Mouse (Mus musculus): ENCODE measurements at regions not wholly inside any gene's neighbourhood (a gene's known extent, or its start where the extent isn't known, plus 50 kb on each side); places are given as distances from the start of the nearest gene placed in this dataset.

- no peak for ATAC-seq (ENCODE audit: insufficient number of reproducible peaks, insufficient read depth, low FRiP score, low read depth)
- Histone ChIP-seq H3K27me3 (ENCODE audit: control insufficient read depth, insufficient read depth, low read length) (no peaks in the 10 kb centered on the region), H3K4me3 (ENCODE audit: control insufficient read depth in 1 of 2, insufficient read depth in 1 of 2, low read depth in 1 of 2, low read length in 2 of 2) (no peak overlapping the region), H3K4me2 (ENCODE audit: low read length) (no peak overlapping the region), H3K27ac (replicated peaks in 1 of 2; ENCODE audit: control insufficient read depth in 1 of 2, insufficient read depth in 1 of 2, low read depth in 2 of 2, low read length in 2 of 2) (no peak overlapping the region), H3K9ac (ENCODE audit: low read length) (no peak overlapping the region), H3K4me1 (ENCODE audit: control insufficient read depth in 2 of 2, insufficient read depth in 2 of 2, low read length in 2 of 2) (peaks cover 3 to 4% of the 10 kb centered on the region in 2 experiments; a peak in 3 of 4 replicates), H3K36me3 (ENCODE audit: control insufficient read depth, insufficient read depth, low read length) (no peaks in the 10 kb centered on the region), H3K9me3 (ENCODE audit: control insufficient read depth, low read length) (no peaks in the 10 kb centered on the region)
- WGBS: 39% methylated on average over 7 of the region's 7 CpGs
These were observed 105.5 kb upstream of the Mkln1 start for GRCm38 (mm10) chr6:31293008-31293407.

DNA sequence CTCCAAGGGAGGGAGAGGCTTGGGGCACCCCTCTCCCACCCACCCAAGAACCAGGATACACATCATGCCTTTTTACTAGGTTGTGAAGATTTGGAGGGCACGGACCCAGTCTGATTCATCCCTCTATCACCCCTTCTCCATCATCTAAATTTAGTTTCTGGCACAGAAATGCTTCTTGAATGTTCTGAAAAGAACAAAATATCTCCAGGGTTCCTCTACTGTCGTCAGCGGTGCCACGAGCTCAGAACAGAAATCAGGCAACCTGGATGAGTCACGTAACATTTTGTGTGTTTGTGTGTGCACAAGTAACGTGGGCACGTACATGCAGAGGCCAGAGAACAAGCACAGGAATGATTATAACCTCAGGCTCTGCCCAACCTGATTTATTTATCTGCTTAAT lies 99.1 kb upstream of the Mkln1 start:
- no peak overlapping the region for H3K4me2 ChIP-seq (ENCODE audit: low read length)
- ATAC-seq (ENCODE audit: insufficient number of reproducible peaks, insufficient read depth, low FRiP score, low read depth): no peak
- no peak overlapping the region for H3K4me3 ChIP-seq (ENCODE audit: control insufficient read depth in 1 of 2, insufficient read depth in 1 of 2, low read depth in 1 of 2, low read length in 2 of 2)
- H3K9me3 ChIP-seq (ENCODE audit: control insufficient read depth, low read length): no peaks in the 10 kb centered on the region
- WGBS: 84% methylated on average over 7 of the region's 7 CpGs
- no peak overlapping the region for H3K27ac ChIP-seq (replicated peaks in 1 of 2; ENCODE audit: control insufficient read depth in 1 of 2, insufficient read depth in 1 of 2, low read depth in 2 of 2, low read length in 2 of 2)
- no peaks in the 10 kb centered on the region for H3K27me3 ChIP-seq (ENCODE audit: control insufficient read depth, insufficient read depth, low read length)
- H3K4me1 ChIP-seq (ENCODE audit: control insufficient read depth in 2 of 2, insufficient read depth in 2 of 2, low read length in 2 of 2): no peaks in the 10 kb centered on the region
- no peaks in the 10 kb centered on the region for H3K36me3 ChIP-seq (ENCODE audit: control insufficient read depth, insufficient read depth, low read length)
- no peak overlapping the region for H3K9ac ChIP-seq (ENCODE audit: low read length)

DNA sequence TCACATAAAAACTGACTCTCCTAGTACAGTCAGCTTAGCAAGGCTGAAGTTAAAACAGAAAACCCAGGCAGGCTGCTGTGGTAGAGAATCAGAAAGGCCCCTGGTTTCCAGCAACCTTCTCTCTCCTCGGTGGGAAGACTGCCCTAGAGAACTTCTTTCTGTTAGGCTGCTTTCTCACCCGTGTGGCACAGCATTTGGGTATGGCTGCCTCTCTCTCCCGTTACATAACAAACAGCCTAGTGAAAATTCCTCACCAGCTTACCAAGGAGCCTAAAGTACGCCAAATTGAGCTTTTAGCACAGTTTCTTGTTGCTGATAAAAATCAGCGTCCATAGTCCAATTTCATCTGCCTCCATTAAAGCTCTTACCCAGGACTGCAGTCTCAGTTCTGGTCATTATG lies 92.8 kb upstream of the Mkln1 start:
- Histone ChIP-seq H3K9me3 (ENCODE audit: control insufficient read depth, low read length) (no peaks in the 10 kb centered on the region), H3K27me3 (ENCODE audit: control insufficient read depth, insufficient read depth, low read length) (no peaks in the 10 kb centered on the region), H3K4me2 (ENCODE audit: low read length) (no peak overlapping the region), H3K4me3 (ENCODE audit: control insufficient read depth in 1 of 2, insufficient read depth in 1 of 2, low read depth in 1 of 2, low read length in 2 of 2) (no peak overlapping the region), H3K4me1 (ENCODE audit: control insufficient read depth in 2 of 2, insufficient read depth in 2 of 2, low read length in 2 of 2) (no peaks in the 10 kb centered on the region), H3K36me3 (ENCODE audit: control insufficient read depth, insufficient read depth, low read length) (no peaks in the 10 kb centered on the region), H3K27ac (replicated peaks in 1 of 2; ENCODE audit: control insufficient read depth in 1 of 2, insufficient read depth in 1 of 2, low read depth in 2 of 2, low read length in 2 of 2) (no peak overlapping the region), H3K9ac (ENCODE audit: low read length) (no peak overlapping the region)
- no peak for ATAC-seq (ENCODE audit: insufficient number of reproducible peaks, insufficient read depth, low FRiP score, low read depth)
- 50% methylated on average over 5 of the region's 5 CpGs for WGBS

DNA sequence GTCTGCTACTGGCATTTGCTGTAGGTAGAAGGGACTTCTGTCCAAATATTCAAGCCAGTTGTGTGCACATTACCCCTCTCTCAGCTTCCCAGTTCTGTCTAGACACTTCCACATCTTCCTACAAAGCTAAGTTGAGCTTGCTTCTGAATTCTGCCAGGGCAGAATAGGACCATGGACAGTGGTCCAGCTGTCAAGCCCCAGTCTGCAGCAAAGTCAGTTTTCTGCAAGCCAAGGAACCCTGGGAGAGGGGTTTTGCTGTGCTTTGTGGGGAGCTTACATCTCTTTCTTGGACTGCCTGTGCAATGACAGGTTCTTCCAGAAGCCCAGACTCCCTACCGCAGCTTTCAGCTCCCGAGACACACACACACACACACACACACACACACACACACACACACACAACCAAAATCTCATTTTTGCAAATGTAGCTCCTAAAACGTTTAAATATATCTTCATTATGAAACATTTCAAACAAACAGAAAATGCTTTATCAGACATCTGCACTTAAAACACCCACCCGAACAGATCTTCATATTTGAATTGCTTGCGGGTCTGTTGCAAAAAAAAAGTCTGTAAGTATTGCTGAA lies 91.4 kb upstream of the Mkln1 start:
- Histone ChIP-seq H3K27me3 (ENCODE audit: control insufficient read depth, insufficient read depth, low read length) (no peaks in the 10 kb centered on the region), H3K4me2 (ENCODE audit: low read length) (no peak overlapping the region), H3K4me1 (ENCODE audit: control insufficient read depth in 2 of 2, insufficient read depth in 2 of 2, low read length in 2 of 2) (no peaks in the 10 kb centered on the region), H3K27ac (replicated peaks in 1 of 2; ENCODE audit: control insufficient read depth in 1 of 2, insufficient read depth in 1 of 2, low read depth in 2 of 2, low read length in 2 of 2) (no peak overlapping the region), H3K9ac (ENCODE audit: low read length) (no peak overlapping the region), H3K9me3 (ENCODE audit: control insufficient read depth, low read length) (no peaks in the 10 kb centered on the region), H3K4me3 (ENCODE audit: control insufficient read depth in 1 of 2, insufficient read depth in 1 of 2, low read depth in 1 of 2, low read length in 2 of 2) (no peak overlapping the region), H3K36me3 (ENCODE audit: control insufficient read depth, insufficient read depth, low read length) (no peaks in the 10 kb centered on the region)
- no peak for ATAC-seq (ENCODE audit: insufficient number of reproducible peaks, insufficient read depth, low FRiP score, low read depth)
- WGBS: 61% methylated on average over 5 of the region's 5 CpGs

DNA sequence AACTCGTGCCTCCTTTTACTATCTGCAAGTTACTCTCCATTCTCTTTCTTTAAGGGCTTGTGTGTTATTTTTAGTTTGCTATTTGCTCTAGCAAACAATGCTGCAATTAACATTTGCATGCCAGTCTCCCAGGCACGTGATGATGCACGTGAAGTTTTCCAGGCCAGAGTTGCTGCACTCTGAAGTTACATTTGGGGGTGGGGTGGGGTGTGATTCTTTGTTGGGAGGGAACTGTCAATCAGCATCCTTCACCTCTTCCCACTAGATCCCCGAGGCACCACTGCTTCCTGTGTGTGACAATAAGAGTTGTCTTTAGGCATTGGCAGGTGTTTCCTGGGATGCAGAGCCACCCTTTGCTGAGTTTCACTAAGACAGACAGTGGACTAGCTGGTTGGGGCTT lies 90.6 kb upstream of the Mkln1 start:
- Histone ChIP-seq H3K4me1 (ENCODE audit: control insufficient read depth in 2 of 2, insufficient read depth in 2 of 2, low read length in 2 of 2) (no peaks in the 10 kb centered on the region), H3K4me3 (ENCODE audit: control insufficient read depth in 1 of 2, insufficient read depth in 1 of 2, low read depth in 1 of 2, low read length in 2 of 2) (no peak overlapping the region), H3K36me3 (ENCODE audit: control insufficient read depth, insufficient read depth, low read length) (no peaks in the 10 kb centered on the region), H3K27ac (replicated peaks in 1 of 2; ENCODE audit: control insufficient read depth in 1 of 2, insufficient read depth in 1 of 2, low read depth in 2 of 2, low read length in 2 of 2) (no peak overlapping the region), H3K4me2 (ENCODE audit: low read length) (no peak overlapping the region), H3K9me3 (ENCODE audit: control insufficient read depth, low read length) (no peaks in the 10 kb centered on the region), H3K27me3 (ENCODE audit: control insufficient read depth, insufficient read depth, low read length) (no peaks in the 10 kb centered on the region), H3K9ac (ENCODE audit: low read length) (no peak overlapping the region)
- 17% methylated on average over 4 of the region's 4 CpGs for WGBS
- ATAC-seq (ENCODE audit: insufficient number of reproducible peaks, insufficient read depth, low FRiP score, low read depth): no peak

GRCm38 (mm10) chr6:31310660-31311059 lies 87.9 kb upstream of the Mkln1 start:
- H3K4me3 ChIP-seq (ENCODE audit: control insufficient read depth in 1 of 2, insufficient read depth in 1 of 2, low read depth in 1 of 2, low read length in 2 of 2): no peak overlapping the region
- no peak overlapping the region for H3K27ac ChIP-seq (replicated peaks in 1 of 2; ENCODE audit: control insufficient read depth in 1 of 2, insufficient read depth in 1 of 2, low read depth in 2 of 2, low read length in 2 of 2)
- H3K4me1 ChIP-seq (ENCODE audit: control insufficient read depth in 2 of 2, insufficient read depth in 2 of 2, low read length in 2 of 2): peaks cover 0 to 4% of the 10 kb centered on the region in 2 experiments; a peak in 1 of 4 replicates
- H3K9ac ChIP-seq (ENCODE audit: low read length): no peak overlapping the region
- no peak overlapping the region for H3K4me2 ChIP-seq (ENCODE audit: low read length)
- WGBS: 75% methylated on average over 5 of the region's 5 CpGs
- no peaks in the 10 kb centered on the region for H3K27me3 ChIP-seq (ENCODE audit: control insufficient read depth, insufficient read depth, low read length)
- no peaks in the 10 kb centered on the region for H3K36me3 ChIP-seq (ENCODE audit: control insufficient read depth, insufficient read depth, low read length)
- H3K9me3 ChIP-seq (ENCODE audit: control insufficient read depth, low read length): no peaks in the 10 kb centered on the region
- ATAC-seq (ENCODE audit: insufficient number of reproducible peaks, insufficient read depth, low FRiP score, low read depth): no peak

DNA sequence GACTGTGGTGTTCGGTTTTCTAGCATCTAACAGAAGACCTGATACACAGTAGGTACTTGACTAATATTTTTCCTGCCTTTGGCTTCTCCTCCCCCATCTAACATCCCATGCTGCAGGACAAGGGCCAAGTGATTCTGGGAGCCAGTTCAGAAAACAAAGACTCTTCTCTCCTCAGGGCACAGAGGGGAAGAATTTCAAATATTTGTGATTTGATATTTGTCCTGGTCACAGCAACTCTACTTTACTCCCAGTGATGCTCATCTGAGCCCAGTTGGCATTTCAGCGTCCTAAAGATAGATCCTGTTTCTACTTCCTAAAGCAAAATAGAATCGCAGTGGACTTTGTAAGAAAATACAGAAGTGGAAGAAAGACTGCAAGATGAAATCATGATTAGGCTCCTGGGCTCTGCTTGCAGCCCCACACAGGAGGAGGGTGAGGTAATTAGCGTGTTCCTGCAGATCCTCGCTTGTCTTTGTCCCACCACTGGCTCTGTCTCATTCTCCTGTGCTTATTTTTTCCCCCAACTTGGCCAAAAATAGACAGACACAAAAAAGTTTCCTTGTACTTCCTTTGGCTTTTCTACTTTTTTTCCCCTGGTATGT lies 84.6 kb upstream of the Mkln1 start:
- H3K4me2 ChIP-seq (ENCODE audit: low read length): no peak overlapping the region
- H3K36me3 ChIP-seq (ENCODE audit: control insufficient read depth, insufficient read depth, low read length): no peaks in the 10 kb centered on the region
- H3K27me3 ChIP-seq (ENCODE audit: control insufficient read depth, insufficient read depth, low read length): no peaks in the 10 kb centered on the region
- 49% methylated on average over 5 of the region's 5 CpGs for WGBS
- peaks cover 9 to 15% of the 10 kb centered on the region in 2 experiments; a peak in 3 of 4 replicates for H3K4me1 ChIP-seq (ENCODE audit: control insufficient read depth in 2 of 2, insufficient read depth in 2 of 2, low read length in 2 of 2)
- H3K9me3 ChIP-seq (ENCODE audit: control insufficient read depth, low read length): no peaks in the 10 kb centered on the region
- no peak overlapping the region for H3K27ac ChIP-seq (replicated peaks in 1 of 2; ENCODE audit: control insufficient read depth in 1 of 2, insufficient read depth in 1 of 2, low read depth in 2 of 2, low read length in 2 of 2)
- H3K4me3 ChIP-seq (ENCODE audit: control insufficient read depth in 1 of 2, insufficient read depth in 1 of 2, low read depth in 1 of 2, low read length in 2 of 2): no peak overlapping the region
- H3K9ac ChIP-seq (ENCODE audit: low read length): no peak overlapping the region
- ATAC-seq (ENCODE audit: insufficient number of reproducible peaks, insufficient read depth, low FRiP score, low read depth): no peak
